Mouse (Mus musculus): ENCODE measurements around the gene Celf5. TPM values are rescaled to one million over a fixed set of nuclear protein-coding genes. Genes with fewer than 3 reads are reported as not detected.

Celf5 gene
- polyA plus RNA-seq, 1 experiment from 2014 or later = 1.4 TPM

- no peak overlapping the region for H3K4me2 ChIP-seq (ENCODE audit: low read depth, low read length)
- no peaks in the 10 kb centered on the region for H3K36me3 ChIP-seq (ENCODE audit: control insufficient read depth, insufficient read depth, low read length)
- H3K9me3 ChIP-seq (ENCODE audit: control insufficient read depth, low read length) = 0 out of 2 replicates have a peak, but pooled peaks cover 5% of the 10 kb centered on the region
- no peak overlapping the region for H3K27ac ChIP-seq (ENCODE audit: low read length)
- no peaks in the 10 kb centered on the region for H3K4me1 ChIP-seq (ENCODE audit: control insufficient read depth, insufficient read depth, low read length)
- H3K9ac ChIP-seq (ENCODE audit: low read depth, low read length) = no peak overlapping the region
- no peak overlapping the region for H3K4me3 ChIP-seq (ENCODE audit: low read length)
- WGBS = 72% methylated on average over 8 of the region's 8 CpGs
- ATAC-seq = no peak
- 0 out of 2 replicates have a peak, but pooled peaks cover 4% of the 10 kb centered on the region for H3K27me3 ChIP-seq (replicated peaks; ENCODE audit: control insufficient read depth, insufficient read depth, low read length)
Observed at GRCm38 (mm10) chr10:81517227-81517626, 34.7 kb upstream of the Celf5 start.

- 0 out of 2 replicates have a peak, but pooled peaks cover 4% of the 10 kb centered on the region for H3K27me3 ChIP-seq (replicated peaks; ENCODE audit: control insufficient read depth, insufficient read depth, low read length)
- no peak overlapping the region for H3K4me2 ChIP-seq (ENCODE audit: low read depth, low read length)
- no peaks in the 10 kb centered on the region for H3K4me1 ChIP-seq (ENCODE audit: control insufficient read depth, insufficient read depth, low read length)
- no peak overlapping the region for H3K27ac ChIP-seq (ENCODE audit: low read length)
- no peak overlapping the region for H3K4me3 ChIP-seq (ENCODE audit: low read length)
- WGBS = 86% methylated on average over 5 of the region's 5 CpGs
- 0 out of 2 replicates have a peak, but pooled peaks cover 5% of the 10 kb centered on the region for H3K9me3 ChIP-seq (ENCODE audit: control insufficient read depth, low read length)
- no peak overlapping the region for H3K9ac ChIP-seq (ENCODE audit: low read depth, low read length)
- no peaks in the 10 kb centered on the region for H3K36me3 ChIP-seq (ENCODE audit: control insufficient read depth, insufficient read depth, low read length)
- no peak for ATAC-seq
Observed at GRCm38 (mm10) chr10:81513798-81514197, 31.3 kb upstream of the Celf5 start.

- H3K4me3 ChIP-seq (ENCODE audit: low read length) = no peak overlapping the region
- H3K9me3 ChIP-seq (ENCODE audit: control insufficient read depth, low read length) = 0 out of 2 replicates have a peak, but pooled peaks cover 5% of the 10 kb centered on the region
- WGBS = 73% methylated on average over 14 of the region's 14 CpGs
- H3K4me1 ChIP-seq (ENCODE audit: control insufficient read depth, insufficient read depth, low read length) = no peaks in the 10 kb centered on the region
- no peak for ATAC-seq
- 0 out of 2 replicates have a peak, but pooled peaks cover 4% of the 10 kb centered on the region for H3K27me3 ChIP-seq (replicated peaks; ENCODE audit: control insufficient read depth, insufficient read depth, low read length)
- no peak overlapping the region for H3K9ac ChIP-seq (ENCODE audit: low read depth, low read length)
- H3K36me3 ChIP-seq (ENCODE audit: control insufficient read depth, insufficient read depth, low read length) = no peaks in the 10 kb centered on the region
- no peak overlapping the region for H3K27ac ChIP-seq (ENCODE audit: low read length)
- no peak overlapping the region for H3K4me2 ChIP-seq (ENCODE audit: low read depth, low read length)
Observed at GRCm38 (mm10) chr10:81510246-81510810, 27.8 kb upstream of the Celf5 start.

- Histone ChIP-seq H3K9me3 (ENCODE audit: control insufficient read depth, low read length) (no peaks in the 10 kb centered on the region), H3K36me3 (ENCODE audit: control insufficient read depth, insufficient read depth, low read length) (no peaks in the 10 kb centered on the region), H3K4me2 (ENCODE audit: low read depth, low read length) (no peak overlapping the region), H3K9ac (ENCODE audit: low read depth, low read length) (no peak overlapping the region), H3K4me1 (ENCODE audit: control insufficient read depth, insufficient read depth, low read length) (peaks cover 2% of the 10 kb centered on the region; the same call in 1 of the 2 replicates), H3K4me3 (ENCODE audit: low read length) (no peak overlapping the region), H3K27me3 (replicated peaks; ENCODE audit: control insufficient read depth, insufficient read depth, low read length) (0 out of 2 replicates have a peak, but pooled peaks cover 4% of the 10 kb centered on the region), H3K27ac (ENCODE audit: low read length) (no peak overlapping the region)
- no peak for ATAC-seq
- 70% methylated on average over 13 of the region's 13 CpGs for WGBS
Observed at GRCm38 (mm10) chr10:81507691-81508489, 25.4 kb upstream of the Celf5 start.

GRCm38 (mm10) chr10:81507095-81507494, 24.6 kb upstream of the Celf5 start:
- no peaks in the 10 kb centered on the region for H3K27me3 ChIP-seq (replicated peaks; ENCODE audit: control insufficient read depth, insufficient read depth, low read length)
- WGBS = 28% methylated on average over 6 of the region's 6 CpGs

GRCm38 (mm10) chr10:81505016-81505664, 22.6 kb upstream of the Celf5 start:
- Histone ChIP-seq H3K27ac (ENCODE audit: low read length) (no peak overlapping the region), H3K9me3 (ENCODE audit: control insufficient read depth, low read length) (no peaks in the 10 kb centered on the region), H3K9ac (ENCODE audit: low read depth, low read length) (no peak overlapping the region), H3K4me2 (ENCODE audit: low read depth, low read length) (no peak overlapping the region), H3K36me3 (ENCODE audit: control insufficient read depth, insufficient read depth, low read length) (no peaks in the 10 kb centered on the region), H3K4me3 (ENCODE audit: low read length) (no peak overlapping the region), H3K4me1 (ENCODE audit: control insufficient read depth, insufficient read depth, low read length) (peaks cover 4% of the 10 kb centered on the region; the same call in 1 of the 2 replicates), H3K27me3 (replicated peaks; ENCODE audit: control insufficient read depth, insufficient read depth, low read length) (no peaks in the 10 kb centered on the region)
- 69% methylated on average over 15 of the region's 15 CpGs for WGBS
- no peak for ATAC-seq

More at GRCm38 (mm10) chr10:81507095-81507494, 24.6 kb upstream of the Celf5 start:
- H3K4me3 ChIP-seq (ENCODE audit: low read length) = no peak overlapping the region
- no peak overlapping the region for H3K9ac ChIP-seq (ENCODE audit: low read depth, low read length)
- H3K27ac ChIP-seq (ENCODE audit: low read length) = no peak overlapping the region
- peaks cover 4% of the 10 kb centered on the region; the same call in 1 of the 2 replicates for H3K4me1 ChIP-seq (ENCODE audit: control insufficient read depth, insufficient read depth, low read length)
- no peak overlapping the region for H3K4me2 ChIP-seq (ENCODE audit: low read depth, low read length)
- no peak for ATAC-seq
- no peaks in the 10 kb centered on the region for H3K36me3 ChIP-seq (ENCODE audit: control insufficient read depth, insufficient read depth, low read length)
- H3K9me3 ChIP-seq (ENCODE audit: control insufficient read depth, low read length) = no peaks in the 10 kb centered on the region

GRCm38 (mm10) chr10:81502658-81503057, 20.1 kb upstream of the Celf5 start:
- Histone ChIP-seq H3K27me3 (replicated peaks; ENCODE audit: control insufficient read depth, insufficient read depth, low read length) (no peaks in the 10 kb centered on the region), H3K9ac (ENCODE audit: low read depth, low read length) (peak overlapping the region; percentile 69), H3K4me3 (ENCODE audit: low read length) (peak overlapping the region; percentile 48), H3K27ac (ENCODE audit: low read length) (no peak overlapping the region), H3K9me3 (ENCODE audit: control insufficient read depth, low read length) (no peaks in the 10 kb centered on the region), H3K36me3 (ENCODE audit: control insufficient read depth, insufficient read depth, low read length) (no peaks in the 10 kb centered on the region), H3K4me1 (ENCODE audit: control insufficient read depth, insufficient read depth, low read length) (peaks cover 11% of the 10 kb centered on the region; the same call in 1 of the 2 replicates), H3K4me2 (ENCODE audit: low read depth, low read length) (peak overlapping the region; percentile 79)
- 9% methylated on average over 36 of the region's 36 CpGs for WGBS
- ATAC-seq = peak; percentile 65

- ATAC-seq = no peak
- H3K4me2 ChIP-seq (ENCODE audit: low read depth, low read length) = no peak overlapping the region
- WGBS = 82% methylated on average over 5 of the region's 5 CpGs
Observed at GRCm38 (mm10) chr10:81501863-81502262, 19.4 kb upstream of the Celf5 start.

GRCm38 (mm10) chr10:81500032-81500431, 17.5 kb upstream of the Celf5 start, which contains the start of gene S1pr4:
S1pr4 (minus strand) TSS chr10:81500132.
- H3K9ac ChIP-seq (ENCODE audit: low read depth, low read length) = peak within 1 kb of the TSS; percentile 29; the same call in 1 of the 2 replicates
- WGBS = 86% methylated on average over 3 of the region's 3 CpGs
- no peaks in the 10 kb centered on the region for H3K9me3 ChIP-seq (ENCODE audit: control insufficient read depth, low read length)
- H3K4me3 ChIP-seq (ENCODE audit: low read length) = no peak within 1 kb of the TSS
- peaks cover 16% of the 10 kb centered on the region for H3K4me1 ChIP-seq (ENCODE audit: control insufficient read depth, insufficient read depth, low read length)
- no peaks in the 10 kb centered on the region for H3K27me3 ChIP-seq (replicated peaks; ENCODE audit: control insufficient read depth, insufficient read depth, low read length)
- no peak within 1 kb of the TSS for H3K27ac ChIP-seq (ENCODE audit: low read length)
- no peak within 1 kb of the TSS for H3K4me2 ChIP-seq (ENCODE audit: low read depth, low read length)
- H3K36me3 ChIP-seq (ENCODE audit: control insufficient read depth, insufficient read depth, low read length) = no peaks in the 10 kb centered on the region
- ATAC-seq = no peak

More at GRCm38 (mm10) chr10:81501863-81502262, 19.4 kb upstream of the Celf5 start:
- H3K4me1 ChIP-seq (ENCODE audit: control insufficient read depth, insufficient read depth, low read length) = peaks cover 11% of the 10 kb centered on the region; the same call in 1 of the 2 replicates
- H3K36me3 ChIP-seq (ENCODE audit: control insufficient read depth, insufficient read depth, low read length) = no peaks in the 10 kb centered on the region
- no peak overlapping the region for H3K9ac ChIP-seq (ENCODE audit: low read depth, low read length)
- H3K9me3 ChIP-seq (ENCODE audit: control insufficient read depth, low read length) = no peaks in the 10 kb centered on the region
- H3K27me3 ChIP-seq (replicated peaks; ENCODE audit: control insufficient read depth, insufficient read depth, low read length) = no peaks in the 10 kb centered on the region
- no peak overlapping the region for H3K27ac ChIP-seq (ENCODE audit: low read length)
- no peak overlapping the region for H3K4me3 ChIP-seq (ENCODE audit: low read length)
